15 mouse cellular contexts compared by ENCODE assay signal in genomic region chr11:75846589-75846988, GRCm38 (mm10). TPM values are rescaled to one million over a fixed set of nuclear protein-coding genes. Genes with fewer than 3 reads are reported as not detected.
DNase-seq lines count a peak whose midpoint lies in the region; ATAC-seq and TF ChIP-seq lines count a peak whose summit lies in the region.
"Had no signal": no experiment of that assay in that cellular context is flagged by ENCODE, and none has a peak within 500 bp of the region (broad histone marks: within the 10 kb centered on the region; RNA-seq: fewer than 3 reads in every experiment).

No protein-coding gene starts in this region.

- WGBS in midbrain, embryonic 10.5 days, result 83% methylated on average over 7 of the region's 7 CpGs
- 78% methylated on average over 7 of the region's 7 CpGs for WGBS in midbrain, postnatal 0 days
- WGBS in neural tube, embryonic 13.5 days, result 33% methylated on average over 7 of the region's 7 CpGs

- H3K36me3 ChIP-seq in midbrain, embryonic 10.5 days, result no peaks in the 10 kb centered on the region
- no peaks in the 10 kb centered on the region for H3K36me3 ChIP-seq in midbrain, postnatal 0 days (ENCODE audit: insufficient read depth, low read length)
- no peaks in the 10 kb centered on the region for H3K36me3 ChIP-seq in neural tube, embryonic 13.5 days
- H3K36me3 ChIP-seq: heart, embryonic 10.5 days; limb, embryonic 13.5 days had no signal

- no peak for ATAC-seq in midbrain, postnatal 0 days (ENCODE audit: low FRiP score)
- no peak; the same call in 1 of the 2 replicates for ATAC-seq in neural tube, embryonic 13.5 days (ENCODE audit: low read depth)

- no peaks in the 10 kb centered on the region for H3K27me3 ChIP-seq in midbrain, embryonic 10.5 days (ENCODE audit: low read depth, poor library complexity, severe bottlenecking)
- H3K27me3 ChIP-seq in midbrain, postnatal 0 days (ENCODE audit: insufficient read depth, low read length), result no peaks in the 10 kb centered on the region
- H3K27me3 ChIP-seq in neural tube, embryonic 13.5 days, result no peaks in the 10 kb centered on the region
- H3K27me3 ChIP-seq: limb, embryonic 13.5 days had no signal

- peak overlapping the region; percentile 49 for H3K27ac ChIP-seq in midbrain, embryonic 10.5 days (replicated peaks)
- H3K27ac ChIP-seq in midbrain, postnatal 0 days (ENCODE audit: low read depth, low read length), result no peak overlapping the region
- peak overlapping the region; percentile 49; the same call in 1 of the 2 replicates for H3K27ac ChIP-seq in neural tube, embryonic 13.5 days (replicated peaks)
- H3K27ac ChIP-seq: gastrocnemius, adult 2 months; heart, embryonic 10.5 days; limb, embryonic 13.5 days had no signal

- no peak for TF ChIP-seq CTCF in midbrain, postnatal 0 days (IDR thresholded peaks at IDR 0.05)

- no peak overlapping the region for H3K9ac ChIP-seq in midbrain, postnatal 0 days (replicated peaks; ENCODE audit: low read length, poor library complexity, severe bottlenecking)
- H3K9ac ChIP-seq in neural tube, embryonic 13.5 days, result no peak overlapping the region
- H3K9ac ChIP-seq: limb, embryonic 13.5 days had no signal

- no peaks in the 10 kb centered on the region for H3K9me3 ChIP-seq in midbrain, embryonic 10.5 days (replicated peaks)
- H3K9me3 ChIP-seq in midbrain, postnatal 0 days (ENCODE audit: low read length), result no peaks in the 10 kb centered on the region
- no peaks in the 10 kb centered on the region for H3K9me3 ChIP-seq in neural tube, embryonic 13.5 days
- H3K9me3 ChIP-seq: heart, embryonic 10.5 days; limb, embryonic 13.5 days had no signal

- no peak overlapping the region for H3K4me3 ChIP-seq in midbrain, embryonic 10.5 days
- no peak overlapping the region for H3K4me3 ChIP-seq in midbrain, postnatal 0 days (ENCODE audit: low read depth, low read length)
- H3K4me3 ChIP-seq in neural tube, embryonic 13.5 days, result no peak overlapping the region
- H3K4me3 ChIP-seq: gastrocnemius, adult 2 months; heart, embryonic 10.5 days; limb, embryonic 13.5 days had no signal

- no peak overlapping the region for H3K4me2 ChIP-seq in midbrain, postnatal 0 days (ENCODE audit: low read depth, low read length, poor library complexity, severe bottlenecking)
- no peak overlapping the region for H3K4me2 ChIP-seq in neural tube, embryonic 13.5 days
- H3K4me2 ChIP-seq: limb, embryonic 13.5 days had no signal

- peaks cover 45% of the 10 kb centered on the region for H3K4me1 ChIP-seq in midbrain, embryonic 10.5 days
- no peaks in the 10 kb centered on the region for H3K4me1 ChIP-seq in midbrain, postnatal 0 days (ENCODE audit: insufficient read depth, low read length)
- H3K4me1 ChIP-seq in neural tube, embryonic 13.5 days (replicated peaks), result peaks cover 28% of the 10 kb centered on the region

- no peak for DNase-seq in midbrain, embryonic 10.5 days (ENCODE audit: low spot score)
- DNase-seq in midbrain, postnatal 0 days (ENCODE audit: low spot score), result no peak
- peak; percentile 82 for DNase-seq in adrenal gland, adult 2 months
- peak; percentile 19 for DNase-seq in embryo, embryonic 9.5 days (ENCODE audit: extremely low spot score)
- no peak for DNase-seq in cerebellum, postnatal 36 days
- no peak for DNase-seq in heart, adult 18-20 months
- DNase-seq: cerebellum, adult 11 months; gastrocnemius, adult 2 months; heart, postnatal 36 days; kidney, postnatal 4 days; layer of hippocampus, postnatal 36 days; lung, adult 18-20 months had no signal

RNA-seq across cellular contexts. Expression of gene Doc2b, which starts 50.7 kb away (rescaled TPM):
- polyA plus RNA-seq in midbrain, embryonic 10.5 days (2016; fragmentation: Nextera tagmentation; extraction: Ambion mirVana), result 0.46 and 0.57 TPM in 2 replicates
- total RNA-seq in midbrain, postnatal 0 days (2014; rRNA removed), result 23.0 and 27.7 TPM in 2 replicates
- polyA plus RNA-seq in midbrain, postnatal 0 days (2015; fragmentation: Nextera tagmentation; extraction: Ambion mirVana), result 6.9 and 8.0 TPM in 2 replicates
- 10 to 100 TPM; 10.6 to 23.5 TPM for total RNA-seq in adrenal gland, adult 2 months (2021)
- 9.5 and 13.9 TPM in 2 replicates for polyA plus RNA-seq in adrenal gland, adult 2 months (2012; rRNA removed)
- polyA plus RNA-seq in neural tube, embryonic 13.5 days (2015; fragmentation: Nextera tagmentation; extraction: Ambion mirVana), result 0.92 and 0.99 TPM in 2 replicates
- 1 to 10 TPM; 1.2 to 2.3 TPM for total RNA-seq in heart, adult 18-20 months (2021)

Comparison
In these comparisons a context has a peak if more than half of its experiments do, and no peak if none do; other contexts are left out.
1. DNase-seq: peak in adrenal gland, adult 2 months (single experiment) and embryo, embryonic 9.5 days (single experiment); none in midbrain, embryonic 10.5 days (single experiment), midbrain, postnatal 0 days (single experiment), cerebellum, postnatal 36 days (0 of 2) and heart, adult 18-20 months (0 of 2).